Mouse (Mus musculus): Measurements from ENCODE around the gene Med13l.

Gene Med13l

DNA sequence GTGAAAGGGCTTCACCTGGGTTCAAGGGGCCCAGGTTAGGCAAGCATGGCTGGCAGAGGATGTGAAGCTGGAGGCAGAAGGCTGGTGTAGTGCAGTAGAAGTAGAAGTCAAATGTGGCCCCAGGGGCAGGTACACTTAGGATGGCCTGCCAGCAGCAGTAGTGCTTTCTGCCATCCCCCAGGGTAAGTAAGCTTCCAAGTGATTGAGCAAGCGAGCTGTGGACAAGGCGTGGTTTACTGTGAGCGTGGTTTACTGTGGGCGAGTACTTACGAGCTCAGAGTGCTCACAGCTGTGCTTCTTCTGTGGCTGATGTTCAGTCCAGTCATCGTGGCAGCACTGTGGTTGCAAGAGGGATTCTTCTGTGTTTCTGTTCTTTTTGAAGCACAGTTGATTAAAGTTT is 103.5 kb downstream of the Med13l start:
- DNase-seq, result no peak

DNA sequence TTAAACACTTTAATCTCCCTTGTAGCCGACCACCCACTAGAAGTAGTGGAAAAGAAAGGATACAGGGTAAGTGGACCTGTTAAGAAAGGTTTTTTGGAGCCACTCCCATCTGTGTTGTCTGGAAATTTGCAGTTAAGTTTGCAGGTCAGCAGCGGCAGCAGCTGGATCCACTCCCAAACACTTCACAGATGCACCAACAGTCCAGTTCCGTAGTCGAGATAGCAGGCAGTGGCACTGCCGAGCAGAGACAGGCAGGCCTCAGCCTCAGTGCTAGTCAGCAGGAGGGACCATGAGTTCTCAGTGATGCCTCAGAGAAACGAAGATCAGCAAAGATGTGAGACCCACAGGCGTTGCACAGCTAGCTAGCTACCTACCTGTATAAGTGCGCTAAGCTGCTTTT is 104.5 kb downstream of the Med13l start:
- no peak for DNase-seq

DNA sequence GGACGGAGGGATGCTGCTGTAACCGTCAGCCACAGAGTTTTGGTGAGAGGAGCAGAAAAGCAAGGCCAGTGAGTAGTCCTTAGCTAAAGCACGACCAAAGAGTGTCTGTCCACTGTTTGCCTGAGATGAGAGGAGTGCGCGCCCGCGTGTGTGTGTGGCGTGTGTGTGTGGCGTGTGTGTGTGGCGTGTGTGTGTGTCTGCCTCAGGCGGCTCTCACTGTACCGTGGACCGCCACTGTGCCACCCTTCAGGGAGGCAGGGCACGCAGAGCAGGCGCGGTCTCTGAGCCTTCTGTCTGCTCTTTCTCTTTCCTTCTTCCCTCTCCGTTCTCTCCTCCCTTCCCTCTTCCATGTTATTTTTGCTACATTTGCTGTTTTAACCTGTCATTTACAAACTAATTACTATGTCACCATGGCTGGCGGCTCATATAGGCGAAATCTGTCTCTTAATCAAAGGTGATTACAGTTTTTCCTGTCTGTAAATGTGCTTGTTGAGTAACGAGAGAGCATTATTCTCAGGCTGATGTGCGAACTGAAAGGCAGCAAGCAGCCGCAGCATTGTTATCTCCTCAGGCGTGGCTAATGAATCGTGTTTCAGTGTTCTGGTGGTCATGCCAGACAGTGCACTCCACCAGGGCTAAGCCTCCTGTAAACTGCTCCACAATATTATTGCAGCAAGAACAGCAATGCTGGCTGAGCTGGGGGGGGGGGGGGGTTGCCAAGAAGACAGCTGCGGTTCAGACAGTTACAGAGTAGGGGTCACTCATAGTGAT is 106.1 kb downstream of the Med13l start:
- DNase-seq, result no peak

DNA sequence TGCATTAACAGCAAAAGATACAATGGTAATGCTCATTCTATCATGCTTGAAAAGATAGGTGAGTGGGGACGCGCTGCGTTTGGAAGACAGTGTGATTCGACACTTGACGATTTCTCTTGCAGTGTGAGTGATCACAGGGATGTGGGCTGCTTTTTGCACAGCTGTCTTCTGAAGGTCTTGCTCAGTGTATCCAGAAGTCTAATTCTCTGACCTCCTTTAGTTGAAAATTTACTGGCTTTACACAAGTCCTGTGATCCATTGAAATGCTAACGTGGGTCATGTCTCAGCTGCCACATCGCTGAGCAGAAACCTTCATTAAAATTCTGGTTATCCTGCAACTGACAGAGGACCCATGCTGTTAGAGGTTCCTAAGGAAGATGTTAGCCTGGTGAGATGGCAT is 107.4 kb downstream of the Med13l start:
- DNase-seq, result no peak

DNA sequence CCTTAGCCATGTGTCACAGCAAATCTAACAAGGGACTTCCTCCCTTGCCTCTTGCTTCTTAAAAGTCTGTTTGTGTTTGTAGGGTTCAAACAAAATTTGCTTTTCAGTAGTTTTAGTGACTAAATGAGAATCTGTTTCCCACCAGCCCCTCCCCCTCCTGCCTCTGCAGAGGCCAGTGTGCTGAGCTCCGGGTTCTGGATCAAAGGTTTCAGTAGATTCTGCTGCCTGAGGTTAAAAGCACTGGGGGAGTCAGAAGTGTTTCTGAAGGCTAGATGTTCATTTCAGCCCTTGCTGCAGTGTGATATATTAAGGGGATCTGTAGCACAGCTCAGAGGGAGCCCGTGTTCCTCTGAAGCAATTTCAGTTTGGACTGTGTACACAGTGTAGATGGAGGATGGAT is 108.5 kb downstream of the Med13l start:
- no peak for DNase-seq

DNA sequence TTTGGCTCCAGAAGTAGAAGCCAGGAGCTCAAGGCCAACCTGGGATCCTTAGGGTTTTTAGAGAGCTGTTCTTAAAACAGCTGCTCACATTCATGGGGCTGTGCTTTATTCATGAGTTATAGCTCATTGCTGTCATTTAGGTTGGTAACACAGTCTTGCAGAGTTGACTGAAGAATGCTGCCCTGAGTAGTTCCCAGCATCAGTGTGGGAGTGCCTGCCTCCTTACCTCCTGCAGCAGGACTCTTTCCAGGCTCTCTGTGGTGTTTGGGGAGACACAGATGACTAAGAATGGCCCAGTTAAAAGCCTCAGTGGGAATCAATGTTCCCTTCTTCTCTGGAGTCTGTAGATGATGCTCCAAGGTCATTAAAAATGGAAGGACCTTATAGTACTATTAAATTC is 111.6 kb downstream of the Med13l start:
- DNase-seq, result no peak

DNA sequence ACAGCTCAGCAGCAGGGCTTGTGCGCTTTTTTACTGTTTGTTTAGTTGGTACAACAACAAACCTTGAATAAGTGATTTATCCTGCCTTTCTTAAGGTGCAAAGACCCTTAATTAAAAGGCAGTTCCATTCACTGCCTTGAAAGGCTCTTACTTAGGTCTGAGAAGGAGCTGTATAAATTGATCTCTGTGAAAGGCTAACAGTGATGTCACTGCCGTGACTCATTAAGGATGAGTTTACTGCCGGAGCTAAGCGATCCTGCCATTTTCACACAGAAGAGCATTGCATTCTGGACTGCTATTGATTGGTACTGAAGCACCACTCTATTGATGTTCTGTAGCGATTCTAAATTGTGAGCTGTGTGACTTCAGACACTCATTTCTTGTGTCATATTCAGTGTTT is 113.4 kb downstream of the Med13l start:
- no peak for DNase-seq

DNA sequence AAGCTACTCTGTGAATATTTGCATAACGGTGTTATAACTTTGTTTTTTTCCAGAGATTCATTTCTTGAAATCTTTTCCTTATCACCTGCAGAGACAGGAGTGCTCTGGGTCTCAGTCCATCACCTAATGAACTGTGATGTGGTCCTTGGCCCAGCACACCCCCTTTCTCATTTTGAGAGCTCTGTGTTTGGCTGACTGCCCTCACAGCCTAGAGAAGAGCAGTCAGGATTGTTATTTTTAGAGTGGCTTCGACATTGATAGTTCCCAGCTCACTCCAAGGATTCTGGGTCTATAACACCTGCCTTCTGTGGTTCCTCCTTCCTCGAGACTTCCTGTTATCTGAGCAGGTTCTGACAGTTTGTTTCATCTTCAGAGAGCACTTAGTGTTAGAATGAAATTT is 113.8 kb downstream of the Med13l start:
- DNase-seq, result no peak

DNA sequence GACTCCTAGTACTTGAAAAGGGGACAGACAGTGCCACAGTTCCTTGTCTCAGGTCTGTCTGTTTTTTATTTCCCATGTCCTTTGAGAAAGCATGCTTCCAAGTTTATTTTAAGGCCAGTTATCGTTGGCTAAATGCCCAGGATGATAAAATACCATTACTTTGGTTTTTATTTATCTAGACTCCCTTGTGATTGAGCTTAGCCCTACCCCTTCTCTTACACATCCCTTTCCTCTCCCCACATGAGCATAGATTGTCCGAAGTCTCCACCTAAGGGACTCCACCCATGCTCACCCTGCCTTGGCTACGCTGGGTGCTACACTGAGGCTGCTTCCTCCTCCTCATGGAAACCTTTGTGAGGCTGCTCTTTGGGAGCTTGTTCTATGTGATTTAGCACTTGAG is 115.2 kb downstream of the Med13l start:
- no peak for DNase-seq

DNA sequence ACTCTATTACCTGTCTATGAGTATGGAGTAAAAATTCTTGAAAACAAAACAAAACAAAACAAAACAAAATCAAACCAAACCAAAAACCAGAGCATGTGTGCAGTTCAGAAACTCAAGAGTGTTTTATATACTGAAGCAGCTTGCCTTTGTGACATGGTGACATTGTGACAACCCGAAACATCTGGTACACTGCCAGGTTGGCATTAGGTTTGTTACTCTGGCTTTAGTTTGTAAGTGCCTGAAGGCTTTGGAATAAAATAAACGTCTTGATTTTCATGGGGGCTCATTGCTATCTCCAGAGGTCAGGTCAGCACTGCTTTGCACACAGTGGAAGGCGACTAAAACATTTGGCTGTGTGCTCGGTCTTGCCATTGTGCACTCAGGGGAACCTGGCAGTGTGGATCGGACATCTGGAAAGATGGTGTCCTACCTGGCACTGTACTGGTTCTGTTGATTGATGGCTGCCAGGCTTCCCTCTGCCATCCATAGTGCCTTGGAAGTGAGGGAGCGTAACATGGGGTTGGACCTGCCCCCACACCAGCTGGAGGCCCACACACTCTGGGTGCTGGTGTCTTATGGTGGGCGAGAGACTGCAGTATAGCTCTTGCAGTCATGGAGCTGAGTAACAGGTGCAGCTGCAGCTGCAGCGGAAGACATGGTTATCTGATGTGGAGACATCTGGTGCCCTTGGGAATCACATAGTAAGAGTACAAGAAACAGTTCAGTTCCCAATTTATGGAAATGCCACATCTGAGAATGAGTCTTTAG is 115.9 kb downstream of the Med13l start:
- peak; percentile 51 to 61 for DNase-seq

DNA sequence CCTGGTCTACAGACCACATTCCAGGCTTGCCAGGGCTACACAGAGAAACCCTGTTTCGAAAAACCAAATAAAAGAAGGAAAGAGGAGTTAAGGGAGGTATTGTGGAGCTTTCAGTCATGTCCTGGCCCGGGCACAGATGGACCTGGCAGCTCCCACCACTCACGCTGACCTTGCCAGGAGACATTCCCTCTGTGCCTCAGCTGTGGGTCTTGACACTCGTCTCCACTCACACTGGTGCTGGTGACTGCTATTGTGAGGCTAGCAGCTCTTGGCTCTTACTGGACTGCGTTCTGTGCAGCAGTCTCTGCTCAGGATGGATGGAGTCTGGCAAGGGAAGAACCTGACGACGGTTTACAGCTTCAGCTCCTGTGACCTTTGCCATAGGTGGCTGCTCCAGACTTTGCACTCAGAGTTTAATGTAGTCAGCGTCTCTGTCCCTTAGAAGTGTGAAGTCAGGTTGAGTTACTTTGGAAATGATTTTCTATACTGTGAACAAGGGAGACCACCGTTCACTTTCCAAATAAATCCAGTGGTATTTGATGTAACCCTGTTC is 118.9 kb downstream of the Med13l start:
- DNase-seq, result no peak

DNA sequence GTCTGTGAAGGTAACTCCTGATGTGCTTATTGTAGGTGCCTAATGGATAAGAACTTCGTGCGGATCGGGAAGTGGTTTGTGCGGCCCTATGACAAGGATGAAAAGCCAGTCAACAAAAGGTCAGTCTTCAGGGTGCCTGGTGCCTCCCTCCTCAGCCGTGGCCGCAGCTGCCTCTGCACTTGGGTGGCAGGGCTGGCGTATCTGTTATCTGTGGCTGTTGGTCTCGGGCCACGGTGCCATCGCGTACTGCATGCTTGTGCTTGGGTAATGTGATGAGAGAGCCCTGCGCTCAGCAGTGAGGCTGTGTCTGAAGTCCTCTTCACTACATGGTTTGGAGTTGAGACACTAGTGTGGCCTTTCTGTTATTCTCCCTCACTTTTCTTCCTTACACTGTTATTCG is 120.4 kb downstream of the Med13l start:
- DNase-seq, result no peak

DNA sequence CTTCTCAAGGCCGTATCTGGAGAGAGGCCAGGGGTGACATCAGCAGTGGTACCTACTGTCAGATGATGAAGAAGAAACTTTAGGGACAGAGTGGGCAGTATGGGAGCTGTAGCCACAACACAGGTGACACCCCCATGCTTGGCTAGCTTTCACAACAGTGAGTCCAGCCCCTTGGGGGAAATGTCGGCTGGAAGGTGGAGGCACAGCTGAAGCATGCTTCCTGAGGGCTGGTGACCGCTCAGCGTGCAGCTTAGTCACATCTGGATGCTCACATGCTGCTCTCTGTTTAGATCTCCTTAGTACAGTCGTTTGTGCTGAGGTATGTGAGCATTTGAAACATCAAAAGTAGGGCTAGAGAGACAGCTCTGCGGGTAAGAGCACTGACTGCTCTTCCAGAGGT is 121.5 kb downstream of the Med13l start:
- no peak for DNase-seq

DNA sequence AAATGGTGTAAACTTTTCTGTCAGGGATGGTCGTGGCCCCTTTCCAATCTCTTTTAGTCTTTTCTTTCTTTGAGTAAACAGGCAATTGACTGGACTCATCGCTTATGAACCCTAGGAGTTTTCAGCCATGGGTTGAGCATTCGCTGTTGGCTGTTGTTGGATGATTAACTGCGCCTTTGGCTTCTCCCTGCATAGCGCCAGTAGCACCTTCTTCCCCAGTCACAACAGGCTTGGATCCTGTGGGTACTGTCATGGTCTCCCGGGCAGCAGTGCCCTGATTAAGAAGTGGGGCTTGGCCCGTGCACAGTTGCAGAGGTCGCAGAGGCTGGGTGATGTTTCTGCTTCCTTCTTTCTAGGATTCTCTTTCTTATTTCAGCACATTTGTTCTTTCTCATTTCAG is 124.7 kb downstream of the Med13l start:
- DNase-seq, result no peak

DNA sequence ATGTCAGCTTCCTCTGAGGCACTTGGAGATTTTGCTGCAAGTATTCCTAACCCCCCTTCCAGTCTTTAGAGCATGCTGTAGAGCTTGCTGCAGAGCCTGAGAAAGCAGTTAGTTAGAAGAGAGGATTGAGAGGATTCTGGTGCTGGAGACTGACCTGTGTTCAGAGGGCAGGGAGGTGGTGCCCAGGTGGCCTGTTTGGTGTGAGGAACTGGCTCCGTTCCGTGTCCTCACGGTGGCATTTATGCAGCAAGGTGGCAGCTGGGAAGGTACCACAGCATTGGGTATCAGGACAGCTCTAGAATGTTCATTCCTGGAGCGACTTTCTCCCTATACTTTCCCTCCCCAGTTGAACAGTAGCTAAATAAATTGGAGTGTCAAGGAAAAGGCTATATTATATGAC is 125.5 kb downstream of the Med13l start:
- no peak for DNase-seq

DNA sequence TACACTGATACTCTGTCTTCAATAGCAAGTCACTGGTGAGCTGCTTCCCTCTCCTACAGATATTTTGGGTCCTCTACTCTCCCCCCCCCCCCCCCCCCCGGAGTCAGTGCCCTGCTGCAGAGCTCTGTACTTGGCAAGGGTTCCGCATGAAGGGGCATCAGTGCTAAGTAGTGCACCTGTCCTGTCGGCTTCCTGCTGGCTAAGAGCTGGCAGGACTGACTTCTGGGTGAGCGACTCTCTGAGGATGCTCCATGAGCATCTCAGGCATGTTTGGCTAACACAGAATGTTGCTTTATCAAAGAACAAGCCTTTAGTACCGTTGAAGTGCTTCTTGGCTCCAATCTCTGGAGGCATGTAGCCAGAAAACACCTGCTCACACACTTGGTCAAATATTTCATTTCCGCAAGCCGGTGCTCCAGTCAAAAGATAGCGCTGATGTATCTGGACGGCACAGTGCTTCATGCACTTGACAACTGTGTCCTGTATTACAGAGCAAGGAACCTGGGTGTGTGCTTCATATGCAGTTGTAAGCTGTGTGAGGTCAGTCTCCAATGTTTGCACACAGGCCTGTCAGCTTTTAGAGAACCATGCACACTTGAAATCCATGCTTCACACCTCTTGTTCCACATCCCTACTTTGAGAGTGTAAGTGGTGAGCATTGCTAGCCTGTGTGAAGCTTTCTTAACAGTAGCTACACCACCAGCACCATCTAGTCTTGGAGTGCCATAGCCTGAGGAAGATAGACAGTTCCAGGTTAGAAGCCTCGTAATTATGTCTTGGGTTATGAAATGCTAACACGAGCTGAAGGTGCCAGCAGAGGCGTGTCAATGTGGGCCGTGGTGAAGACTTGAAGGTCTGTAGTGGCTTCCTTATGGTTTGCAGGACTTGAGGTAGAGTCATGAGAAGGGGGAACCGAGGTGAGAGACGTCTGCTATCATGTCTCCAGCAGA is 128.7 kb downstream of the Med13l start:
- no peak for DNase-seq

DNA sequence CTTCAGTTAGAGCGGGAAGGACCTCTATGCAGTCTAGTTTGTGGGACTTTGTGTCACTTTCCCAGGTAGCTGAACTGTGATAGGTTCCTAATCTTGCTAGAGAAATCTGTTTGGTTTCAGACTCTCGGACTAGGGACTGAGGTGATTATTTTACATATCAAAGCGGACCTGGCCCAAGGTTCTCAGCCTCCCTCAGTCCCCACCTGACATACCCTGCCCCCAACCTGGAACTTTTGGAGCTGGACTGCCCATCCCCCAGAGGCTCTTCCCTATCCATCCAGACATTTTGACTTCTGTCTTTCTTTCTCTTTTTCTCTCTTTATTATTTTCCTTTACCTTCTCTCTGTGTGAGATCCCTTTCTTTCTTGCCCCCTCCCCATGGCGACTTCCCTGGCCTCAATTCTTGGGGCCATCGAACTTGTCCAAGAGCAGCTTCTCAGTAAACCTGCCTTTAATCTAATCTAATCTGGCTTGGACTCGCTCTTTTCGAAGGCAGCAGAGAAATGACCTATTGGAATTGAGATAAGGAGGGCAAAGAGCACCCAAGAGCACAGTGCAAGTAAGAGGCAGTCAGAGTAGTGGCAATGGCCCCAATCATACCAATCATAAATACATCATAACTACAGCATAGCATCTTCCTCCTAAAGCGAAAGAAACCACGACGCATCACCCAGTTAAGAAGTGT is 130.7 kb downstream of the Med13l start:
- DNase-seq, result no peak

DNA sequence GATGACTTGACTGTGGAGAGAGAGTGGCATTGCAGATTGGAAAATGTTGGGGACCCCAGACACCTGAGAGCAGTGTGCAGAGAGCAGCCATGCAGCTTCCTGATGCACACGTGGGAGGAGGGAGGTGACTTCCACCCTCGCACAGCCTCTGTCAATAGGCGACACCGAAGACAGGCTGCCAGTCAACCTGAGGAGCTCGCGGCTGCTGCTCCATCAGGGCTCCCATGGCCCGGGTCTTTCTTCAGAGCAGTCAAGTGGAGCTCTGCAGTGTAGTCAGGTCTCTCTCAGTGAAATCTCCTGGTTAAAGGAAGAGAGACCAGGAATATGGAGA is 131.2 kb downstream of the Med13l start:
- no peak for DNase-seq

DNA sequence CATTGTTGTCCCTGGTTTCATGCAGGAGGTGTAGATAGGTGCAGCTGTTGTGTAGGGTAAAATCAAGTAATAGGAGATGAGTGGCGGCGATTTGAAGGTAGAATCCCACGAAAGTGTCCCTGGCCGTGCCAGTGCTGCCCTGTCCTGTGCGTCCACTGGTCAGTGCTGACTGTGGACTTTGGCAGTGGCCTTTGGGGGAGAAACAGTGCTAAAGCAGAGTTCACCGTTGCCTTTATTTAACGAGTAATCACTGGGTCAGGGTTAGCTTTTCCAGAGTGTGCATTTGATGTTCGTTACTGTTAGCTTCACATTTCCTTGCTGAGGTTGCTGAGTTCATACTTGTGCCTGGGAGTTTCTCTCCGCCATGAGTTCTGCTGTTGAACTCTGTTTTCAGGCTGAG is 133.5 kb downstream of the Med13l start:
- no peak for DNase-seq

DNA sequence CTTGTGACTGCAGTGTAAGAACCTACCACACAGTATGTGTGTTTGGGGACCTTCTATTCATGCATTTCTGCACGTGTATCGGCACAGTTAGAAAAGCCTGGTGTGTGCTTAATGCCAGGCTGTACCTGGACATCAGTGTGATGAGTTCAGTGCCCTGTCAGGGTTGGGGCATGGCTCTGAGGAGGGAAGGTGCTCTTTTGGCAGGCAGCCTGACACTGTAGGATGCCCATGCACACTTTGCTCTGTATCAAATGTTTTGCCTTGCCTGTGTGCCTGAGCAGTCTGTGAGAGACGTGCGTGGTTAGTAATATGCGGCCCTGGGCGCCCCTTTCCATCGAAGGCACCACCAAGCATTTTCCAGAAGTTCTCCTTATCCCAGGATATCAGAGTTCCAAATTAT is 136.6 kb downstream of the Med13l start:
- DNase-seq, result no peak

DNA sequence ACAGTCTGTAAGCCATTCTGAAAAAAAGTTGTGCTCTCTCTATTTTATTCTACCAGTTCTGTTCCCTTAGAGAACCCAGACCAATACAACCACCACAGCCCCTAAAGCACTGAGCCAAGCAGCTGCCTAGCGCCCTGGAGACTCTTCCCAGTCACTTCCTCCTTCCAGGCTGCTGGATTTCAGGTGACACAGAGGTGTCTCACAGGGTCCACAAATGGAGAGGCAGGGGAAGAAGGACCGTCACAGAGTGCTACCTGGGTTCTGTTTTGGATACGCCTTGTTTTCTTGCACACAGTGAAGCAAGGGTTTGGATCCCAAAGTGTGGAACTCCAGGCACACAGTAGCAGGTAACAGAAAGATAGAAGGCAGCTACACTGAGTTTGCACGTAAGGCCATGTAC is 140.5 kb downstream of the Med13l start:
- DNase-seq, result no peak

DNA sequence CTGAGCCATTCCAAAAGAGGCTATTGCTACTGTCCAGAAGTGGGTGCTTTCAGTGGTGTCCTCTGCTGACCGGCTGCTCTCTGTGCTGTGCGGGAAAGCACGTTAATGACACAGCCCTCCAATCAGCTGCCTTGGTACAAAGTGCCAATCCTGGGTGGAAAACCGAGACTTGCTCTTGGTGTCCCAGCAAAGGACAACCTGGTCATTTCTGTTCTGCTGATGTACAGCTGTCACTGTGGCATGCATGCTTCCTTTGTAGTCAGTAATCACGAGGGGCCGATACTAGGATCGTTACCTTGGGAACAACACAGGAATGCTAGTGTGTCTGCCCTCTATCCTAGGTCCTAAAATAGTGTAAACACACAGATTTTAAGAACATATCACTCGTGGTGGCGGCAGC is 142.2 kb downstream of the Med13l start:
- DNase-seq, result no peak

DNA sequence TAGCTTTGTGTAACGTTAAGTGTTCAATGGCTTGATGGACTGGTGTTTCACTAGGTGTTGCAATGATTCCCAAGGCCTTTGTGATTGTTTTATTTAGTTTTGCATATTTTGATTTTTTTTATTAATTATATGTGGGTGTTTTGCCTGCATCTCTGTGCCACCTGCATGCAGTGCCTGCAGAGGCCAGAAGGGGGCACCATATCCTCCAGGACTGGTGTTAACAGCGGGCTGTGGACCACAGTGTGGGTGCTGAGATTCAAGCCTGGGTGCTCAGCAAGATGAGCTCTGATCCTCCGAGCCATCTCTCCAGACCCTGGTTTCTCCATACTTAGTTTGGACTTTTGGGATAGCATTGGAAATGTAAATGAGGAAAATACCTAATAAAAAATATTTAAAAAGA is 143.7 kb downstream of the Med13l start:
- DNase-seq, result no peak

Data from thymus, adult 18-20 months (tissue).